Mouse (Mus musculus): ENCODE measurements around the gene Mrpl49.

DNA sequence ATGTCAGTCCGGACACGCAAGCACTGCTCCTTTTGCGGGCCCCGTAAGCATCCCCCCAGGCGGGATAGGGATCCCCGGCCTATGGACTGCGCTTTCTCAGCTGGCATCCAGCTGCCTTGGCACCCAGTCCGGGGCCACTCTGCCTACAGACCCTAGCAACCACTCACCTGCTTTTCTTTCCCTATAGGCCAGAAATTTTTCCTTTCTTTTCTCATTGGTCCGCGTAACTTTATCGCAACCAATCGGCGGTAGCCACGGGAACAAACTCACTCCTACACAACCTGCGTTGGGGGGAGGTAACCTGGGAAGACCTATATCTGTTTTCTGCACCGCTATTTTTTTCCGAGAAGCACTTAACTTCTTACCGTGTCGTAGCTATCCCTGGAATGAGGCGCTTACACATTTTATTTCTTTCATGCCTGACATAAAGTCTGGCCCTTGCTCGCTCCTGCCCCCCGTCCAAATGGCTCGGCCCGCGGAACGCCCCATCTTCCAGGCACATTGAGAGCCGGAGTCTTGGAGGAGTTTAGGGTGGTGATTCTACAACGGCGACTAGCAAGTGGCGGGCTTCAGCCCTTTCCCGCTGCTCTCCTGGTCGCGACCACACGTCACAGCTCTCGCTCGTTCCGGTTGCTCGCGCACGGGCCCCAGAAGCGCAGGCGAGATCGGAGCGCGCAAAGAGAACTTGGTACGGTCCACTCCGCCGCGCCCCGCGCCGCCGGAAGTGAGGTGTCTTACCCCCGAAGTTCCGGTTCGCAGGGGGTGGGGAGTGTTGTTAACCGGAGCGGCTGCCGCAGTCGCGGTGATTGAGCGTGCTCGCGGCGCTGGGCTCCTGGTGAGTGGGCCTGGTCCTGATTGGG lies 11.1 kb downstream of the Mrpl49 start, which contains the start of gene Syvn1:
- TF ChIP-seq CHD2 (IDR thresholded peaks at IDR 0.05; ENCODE audit: low read depth, low read length) (peak; percentile 94), MAFK (IDR thresholded peaks at IDR 0.05; ENCODE audit: insufficient read depth, low read depth, low read length) (no peak), ZNF384 (IDR thresholded peaks at IDR 0.05; ENCODE audit: low read depth, low read length) (no peak), HCFC1 (IDR thresholded peaks at IDR 0.05; ENCODE audit: borderline replicate concordance, insufficient read depth, low read length) (no peak; the same call in 1 of the 2 replicates)
